Mouse (Mus musculus) urinary bladder, adult 18-20 months (tissue): ENCODE data around the gene Dennd1b.
A peak's percentile ranks its signal among the peaks of the same experiment; 100 is the strongest.

Experiments
- DNase-seq, 2 experiments: peaks; one replicate each; pipeline ENCODE4 v3.0.0; 2022; ENCODE audit warnings: low spot score in 2 of 2, mixed read lengths in 2 of 2

The Dennd1b gene

GRCm38 (mm10) chr1:138963161-138963867 is at the start of gene Dennd1b:
Gene Dennd1b, plus strand, starts transcription at chr1:138963435.
- DNase-seq, result peak; percentile 32 to 73

- DNase-seq, result no peak
Observed at GRCm38 (mm10) chr1:138915596-138915995, 47.6 kb upstream of the Dennd1b start.

GRCm38 (mm10) chr1:138919601-138920000 is 43.6 kb upstream of the Dennd1b start:
- DNase-seq, result no peak

GRCm38 (mm10) chr1:138920082-138920481 is 43.2 kb upstream of the Dennd1b start:
- DNase-seq, result no peak

DNA sequence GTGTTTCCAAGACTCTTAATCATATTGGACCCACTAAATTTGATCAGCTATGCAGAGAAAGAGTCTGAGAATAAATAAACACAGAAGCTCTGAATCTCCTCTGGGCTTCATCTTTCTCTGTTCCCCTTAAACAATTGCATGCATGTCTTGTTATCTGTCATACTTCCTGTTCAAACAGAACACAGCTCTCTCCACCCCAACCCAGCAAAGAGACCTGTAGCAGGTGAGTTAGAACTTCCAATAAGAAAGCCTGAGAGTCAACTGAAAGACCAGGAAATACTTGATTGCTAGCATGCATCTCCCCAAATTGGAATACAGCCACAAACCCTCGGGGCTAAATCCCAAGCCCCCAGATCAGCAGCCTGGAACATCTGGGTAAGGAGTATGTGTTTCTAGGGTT is 42.4 kb upstream of the Dennd1b start:
- no peak for DNase-seq

DNA sequence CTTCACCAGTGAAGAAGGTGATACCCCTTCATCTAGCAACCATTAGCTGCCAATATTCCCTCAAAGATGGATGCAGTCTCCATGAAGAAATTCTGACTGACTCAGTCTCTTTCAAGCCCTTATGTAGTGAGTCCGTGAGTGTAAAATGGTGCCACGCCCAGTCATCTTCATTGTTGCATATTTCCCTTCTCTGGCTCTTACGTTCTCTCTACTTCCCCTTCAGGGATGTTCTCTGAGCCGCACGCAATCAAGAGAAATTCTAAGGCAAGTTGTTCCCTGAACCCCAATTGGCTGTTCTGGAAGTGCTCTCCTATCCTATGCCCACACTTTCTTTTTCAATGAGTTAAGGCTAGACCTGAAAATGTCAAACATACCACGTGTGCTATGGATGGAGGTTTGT is 40.3 kb upstream of the Dennd1b start:
- no peak for DNase-seq

DNA sequence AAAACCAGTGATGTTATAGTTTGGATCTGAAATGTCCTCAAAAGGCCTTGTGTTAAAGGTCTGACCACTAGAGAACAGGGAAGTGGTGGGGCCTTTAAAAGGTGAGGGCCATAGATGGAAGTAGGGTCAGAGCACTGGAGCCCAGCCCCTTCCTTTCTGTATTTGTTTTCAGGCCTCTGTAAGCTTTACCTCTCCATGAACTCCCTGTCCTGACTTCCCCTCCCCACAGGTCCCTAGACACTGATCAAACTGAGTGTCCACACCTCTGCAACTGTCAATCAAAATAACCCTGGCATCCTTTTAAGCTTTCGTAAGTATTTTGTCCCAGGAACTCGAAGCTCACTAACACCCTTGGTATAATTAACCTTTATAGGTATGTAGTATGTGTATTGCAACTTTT is 39.0 kb upstream of the Dennd1b start:
- no peak for DNase-seq

DNA sequence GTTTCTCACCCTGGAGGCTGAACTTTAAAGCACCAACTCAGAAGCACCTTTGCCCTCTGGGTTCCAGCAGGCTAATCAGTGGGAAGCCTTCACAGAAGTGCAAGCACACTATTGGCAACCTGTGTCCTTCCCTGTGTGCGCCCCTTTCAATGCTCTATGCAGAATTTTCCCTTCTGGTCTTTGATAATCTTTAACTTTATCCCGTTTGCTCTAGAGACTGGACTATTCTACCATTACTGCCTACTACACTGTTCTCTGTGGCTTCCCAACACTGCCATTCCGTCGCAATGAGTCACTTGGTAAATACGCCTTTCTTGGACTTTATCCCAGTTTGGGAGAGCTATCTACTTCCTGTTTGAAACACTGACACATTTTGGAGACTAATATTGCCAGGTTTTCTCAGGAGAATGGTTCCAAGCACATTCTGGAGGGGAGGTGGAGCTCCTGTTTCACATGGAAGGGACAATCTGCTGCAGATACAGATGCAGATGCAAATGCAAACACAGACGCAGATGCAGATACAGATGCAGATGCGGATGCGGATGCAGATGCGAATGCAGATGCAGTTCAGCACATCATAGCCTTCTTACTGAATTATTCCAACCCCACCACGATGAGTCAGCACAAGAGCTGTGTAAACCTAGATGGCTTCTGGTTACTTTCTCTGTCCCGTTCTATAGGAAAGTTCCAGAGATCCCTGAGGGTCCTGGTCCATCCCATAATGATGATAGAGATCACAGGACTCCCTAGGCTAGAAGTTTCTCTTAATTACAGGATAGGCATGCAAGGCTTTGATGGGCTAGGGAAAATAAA is 34.4 kb upstream of the Dennd1b start:
- DNase-seq, result peak; percentile 13 to 66

DNA sequence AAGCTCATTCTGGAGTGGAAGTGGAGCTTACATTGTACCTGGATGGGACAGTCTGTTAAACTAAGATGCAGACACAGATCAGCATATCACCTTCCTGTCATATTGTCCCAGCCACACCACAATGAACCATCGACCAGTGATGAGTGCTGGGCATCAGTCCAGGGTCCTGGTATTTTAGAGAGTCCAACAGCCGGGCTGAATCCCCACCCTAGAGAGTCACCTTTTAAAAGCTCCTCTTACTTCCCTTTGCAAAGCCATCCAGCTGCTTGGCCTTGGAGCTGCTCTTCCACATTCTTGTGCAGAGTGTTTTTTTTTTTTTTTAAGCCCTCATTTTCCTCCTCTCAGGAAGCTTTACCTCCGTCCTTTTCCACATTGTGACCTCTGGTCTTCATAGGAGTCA is 33.2 kb upstream of the Dennd1b start:
- DNase-seq, result no peak

- DNase-seq, result no peak
Observed at GRCm38 (mm10) chr1:138930856-138931255, 32.4 kb upstream of the Dennd1b start.

DNA sequence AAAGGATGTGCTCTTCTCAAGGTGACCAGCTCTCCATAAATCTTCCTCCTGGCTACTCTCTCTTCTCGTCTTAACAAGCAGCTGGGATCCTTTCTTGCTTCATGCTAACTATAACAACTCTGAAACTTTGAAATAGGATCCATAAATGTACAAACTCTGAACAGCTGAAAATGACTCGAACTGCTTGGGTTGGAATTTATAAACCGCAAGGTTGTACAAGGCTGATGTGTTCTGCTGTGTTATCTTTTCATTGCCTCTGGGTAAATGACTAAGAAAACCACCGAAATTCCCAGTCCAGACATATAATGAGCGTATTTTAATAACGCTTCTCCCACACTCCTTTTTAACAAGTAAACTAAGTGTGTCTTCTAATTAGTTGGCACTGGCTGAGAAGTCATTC is 27.1 kb upstream of the Dennd1b start:
- no peak for DNase-seq

DNA sequence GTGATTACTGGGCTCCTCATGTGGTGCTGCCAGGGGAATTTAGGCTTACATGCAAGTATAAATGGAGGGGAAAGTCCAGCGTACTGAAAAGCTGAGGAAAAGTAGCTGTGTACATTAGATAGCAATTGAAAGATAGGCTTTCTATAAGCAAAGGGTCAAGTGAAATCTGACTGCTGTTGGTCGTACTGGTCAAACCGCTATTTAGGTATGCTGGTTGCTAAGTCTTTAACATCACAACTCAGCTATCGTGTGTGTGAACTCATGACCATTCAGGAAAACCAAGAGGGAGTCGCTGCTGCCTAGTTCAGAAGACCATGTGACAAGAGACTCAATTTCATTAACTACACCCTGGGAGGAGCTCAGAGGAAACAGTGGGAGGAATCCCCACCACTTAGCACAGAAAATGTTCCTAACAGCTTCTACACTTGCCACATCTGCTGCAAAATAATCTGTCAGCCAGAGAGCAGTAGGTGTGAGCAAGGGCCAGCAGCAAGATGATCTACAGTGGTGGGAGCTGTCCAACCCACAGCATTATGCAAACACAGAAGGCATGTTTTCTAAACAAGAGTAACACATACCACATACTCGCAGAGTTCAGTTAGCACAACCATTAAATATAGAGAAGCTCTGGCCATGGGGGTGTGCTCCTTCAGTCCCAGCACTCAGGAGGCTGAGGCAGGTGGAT is 25.4 kb upstream of the Dennd1b start:
- no peak for DNase-seq

DNA sequence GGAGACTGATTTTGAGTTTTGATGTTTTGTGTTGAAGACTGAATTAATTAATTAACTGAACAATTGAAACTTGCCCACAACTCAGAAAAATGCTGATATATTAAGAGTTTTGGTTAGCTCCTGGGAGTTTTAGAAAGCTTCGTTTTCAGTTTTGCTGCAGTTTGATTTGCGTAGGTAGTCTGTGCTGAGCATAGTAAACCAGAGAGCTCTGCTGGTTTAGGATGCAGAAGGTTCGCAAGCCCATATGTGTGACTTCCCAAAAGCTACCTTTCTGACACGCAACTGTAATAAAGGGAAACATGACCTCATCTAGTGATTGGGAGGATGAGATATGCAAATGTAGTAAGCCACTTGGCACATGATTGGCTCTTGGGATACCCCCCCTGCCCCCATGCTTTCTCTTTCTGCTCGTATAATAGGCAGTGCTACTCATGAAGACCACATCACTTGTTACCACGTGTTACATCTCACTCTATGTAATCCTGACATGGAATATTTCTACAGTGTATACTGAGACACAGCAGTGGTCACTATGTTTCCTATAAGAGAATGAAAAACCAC is 23.6 kb upstream of the Dennd1b start:
- no peak for DNase-seq

DNA sequence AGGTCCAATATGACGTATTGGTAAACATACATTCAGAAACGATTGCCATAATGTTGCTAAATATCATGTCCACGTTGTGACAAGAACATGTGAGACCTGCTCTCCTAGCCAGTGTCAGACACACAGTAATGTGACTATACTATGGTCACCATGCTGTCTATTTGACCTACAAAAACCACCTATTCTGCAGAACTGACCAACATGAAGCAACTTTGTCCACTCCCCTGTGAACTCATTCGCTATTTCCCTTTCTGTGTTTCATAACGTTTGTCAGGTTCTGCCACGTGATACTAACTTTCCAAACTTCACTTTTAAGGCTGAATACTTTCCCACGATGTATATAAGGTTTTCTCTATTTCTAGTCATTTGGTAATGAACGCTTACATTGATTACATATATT is 22.8 kb upstream of the Dennd1b start:
- no peak for DNase-seq

DNA sequence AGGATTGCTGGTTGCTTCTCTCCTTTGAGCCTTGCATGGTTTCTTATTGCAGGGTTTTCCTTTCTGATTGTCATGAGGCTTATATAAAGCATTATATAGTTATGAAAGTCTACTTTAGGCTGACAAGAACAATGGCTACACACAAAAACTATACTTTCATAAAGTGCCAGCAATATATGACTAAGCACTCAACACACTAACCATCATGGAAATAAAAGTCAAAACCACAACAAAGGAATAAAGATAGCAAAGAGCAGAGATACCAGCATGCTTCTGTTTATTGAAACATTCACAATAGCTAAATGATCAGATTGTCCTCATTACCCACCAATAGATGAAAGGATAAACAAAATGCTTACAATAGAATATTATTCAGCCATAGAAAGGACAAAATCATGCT is 11.1 kb upstream of the Dennd1b start:
- DNase-seq, result no peak

GRCm38 (mm10) chr1:138954978-138955377 is 8.3 kb upstream of the Dennd1b start:
- DNase-seq, result no peak

- no peak for DNase-seq
Observed at GRCm38 (mm10) chr1:138955455-138955854, 7.8 kb upstream of the Dennd1b start.

- DNase-seq, result no peak
Observed at GRCm38 (mm10) chr1:138956511-138956910, 6.7 kb upstream of the Dennd1b start.

GRCm38 (mm10) chr1:138957111-138957510 is 6.1 kb upstream of the Dennd1b start:
- DNase-seq, result no peak

DNA sequence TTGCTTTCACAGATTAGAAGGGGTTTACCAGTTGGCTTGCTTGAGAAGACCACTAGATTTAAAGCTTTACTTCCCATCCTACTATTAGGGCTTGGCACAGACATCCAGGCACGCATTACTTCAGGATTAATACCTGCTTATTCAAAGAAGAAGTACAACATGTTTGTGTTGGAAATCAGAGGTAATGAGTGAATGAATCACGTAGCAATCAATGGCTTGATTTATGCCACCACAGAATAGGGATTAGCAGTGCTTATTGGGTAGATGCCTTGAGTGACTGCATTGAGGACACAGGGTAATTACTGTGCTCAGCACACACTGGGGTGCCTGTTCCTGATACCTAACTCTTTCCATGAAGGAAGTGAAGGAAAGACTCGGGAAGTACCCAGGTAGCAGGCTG is 4.4 kb upstream of the Dennd1b start:
- DNase-seq, result no peak

- no peak for DNase-seq
Observed at GRCm38 (mm10) chr1:138959903-138960483, 3.2 kb upstream of the Dennd1b start.
